Mouse (Mus musculus) liver, postnatal 0 days (tissue): Measurements from ENCODE around the gene Exoc8.

Experiments
- CTCF ChIP-seq: sonication (generic); IDR thresholded peaks from 2 replicates; pipeline ENCODE4 v1.5.1; 2016; ENCODE audit warnings: antibody characterized with exemption, low read depth
- EP300 ChIP-seq: IDR thresholded peaks from 2 replicates; pipeline ENCODE4 v1.6.1; 2016; ENCODE audit warnings: antibody characterized with exemption, low read depth, mild to moderate bottlenecking

- TF ChIP-seq EP300, result no peak
- TF ChIP-seq CTCF, result no peak
Measured at GRCm38 (mm10) chr8:124845131-124845530, 52.4 kb downstream of the Exoc8 start.
